Mouse (Mus musculus) intestine, embryonic 15.5 days (tissue): ENCODE data around the gene Flt1. TPM values are rescaled to one million over a fixed set of nuclear protein-coding genes. Genes with fewer than 3 reads are reported as not detected.

Source experiments
- polyA plus RNA-seq: library from polyadenylated mRNA; unstranded; fragments of >200 nt; fragmentation: Nextera tagmentation; extraction: Ambion mirVana; gene quantifications from 2 replicates; pipeline ENCODE4 v1.2.1, GENCODE M21; 2015

The Flt1 gene
- polyA plus RNA-seq, 1 experiment from 2014 or later = 12.8 TPM

Other genes starting within 250 kb of the Flt1 start
- 424 and 470 TPM in 2 replicates for gene Pomp, start 134.4 kb upstream of the Flt1 start, polyA plus RNA-seq
- 7.6 and 11.7 TPM in 2 replicates for gene Slc46a3, start 168.8 kb upstream of the Flt1 start, polyA plus RNA-seq
- gene Mtus2, start 231.3 kb upstream of the Flt1 start, polyA plus RNA-seq = 21.9 and 26.0 TPM in 2 replicates